Mouse (Mus musculus) embryo, embryonic 11.5 days (tissue): ENCODE measurements around the gene Ddx19b.
"Not testable (repeated sequence)": the region's sequence is repeated elsewhere in the genome, so short reads cannot be mapped to it uniquely, and the experiment has no call there.

ENCODE experiments used
- DNase-seq: peaks from one replicate; pipeline ENCODE4 v3.0.0-alpha.2; 2012; ENCODE audit warnings: low read depth, low spot score

The Ddx19b gene

GRCm38 (mm10) chr8:110964666-110965065, 66.9 kb downstream of the Ddx19b start:
- no peak for DNase-seq

- DNase-seq: no peak
Observed at GRCm38 (mm10) chr8:110963051-110963450, 68.5 kb downstream of the Ddx19b start.

GRCm38 (mm10) chr8:110959906-110960305, 71.6 kb downstream of the Ddx19b start:
- no peak for DNase-seq

GRCm38 (mm10) chr8:110959071-110959780, 72.3 kb downstream of the Ddx19b start:
- DNase-seq: no peak

- DNase-seq: not testable (repeated sequence)
Observed at GRCm38 (mm10) chr8:110958553-110958952, 73.0 kb downstream of the Ddx19b start.

GRCm38 (mm10) chr8:110958135-110958534, 73.4 kb downstream of the Ddx19b start:
- no peak for DNase-seq

GRCm38 (mm10) chr8:110957471-110957870, 74.1 kb downstream of the Ddx19b start:
- no peak for DNase-seq

- DNase-seq: no peak
Observed at GRCm38 (mm10) chr8:110956619-110957450, 74.7 kb downstream of the Ddx19b start.

GRCm38 (mm10) chr8:110954776-110955175, 76.8 kb downstream of the Ddx19b start:
- no peak for DNase-seq
